Mouse (Mus musculus) right cerebral cortex, postnatal 36 days (tissue): ENCODE data around the gene Akap2.
"Not testable (repeated sequence)": the region's sequence is repeated elsewhere in the genome, so short reads cannot be mapped to it uniquely, and the experiment has no call there.

Source experiments
- DNase-seq, 2 experiments: peaks; one replicate each; pipeline ENCODE4 v3.0.0; 2022; ENCODE audit warnings: low spot score in 2 of 2, mixed read lengths in 1 of 2

Akap2 gene

GRCm38 (mm10) chr4:57862269-57862986 lies 145.0 kb downstream of the Akap2 start:
- no peak for DNase-seq

- DNase-seq = no peak
Measured at GRCm38 (mm10) chr4:57866088-57866487, 148.6 kb downstream of the Akap2 start.

GRCm38 (mm10) chr4:57866990-57867389 lies 149.5 kb downstream of the Akap2 start:
- no peak for DNase-seq

DNA sequence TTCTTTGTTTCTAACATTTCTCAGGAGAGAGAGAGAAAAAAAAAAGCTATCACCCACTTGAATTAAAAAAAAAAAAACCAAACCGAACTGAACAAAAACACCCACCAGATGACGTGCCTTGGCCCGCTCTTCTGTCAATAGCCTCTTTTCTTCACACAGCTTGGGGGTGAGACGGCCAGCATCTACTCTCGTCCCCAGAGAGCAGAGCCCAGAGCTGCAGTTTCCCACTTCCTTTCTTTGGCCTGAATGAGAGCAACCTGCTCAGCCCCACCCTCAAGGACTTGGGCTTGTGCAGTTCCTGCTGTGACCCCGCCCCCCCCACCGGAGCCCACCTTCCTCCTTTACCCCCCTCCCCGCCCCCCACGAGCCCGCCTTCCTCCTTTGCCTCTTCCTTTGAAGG lies 150.0 kb downstream of the Akap2 start:
- no peak for DNase-seq

- DNase-seq = no peak
Measured at GRCm38 (mm10) chr4:57879137-57879536, 161.7 kb downstream of the Akap2 start.

DNA sequence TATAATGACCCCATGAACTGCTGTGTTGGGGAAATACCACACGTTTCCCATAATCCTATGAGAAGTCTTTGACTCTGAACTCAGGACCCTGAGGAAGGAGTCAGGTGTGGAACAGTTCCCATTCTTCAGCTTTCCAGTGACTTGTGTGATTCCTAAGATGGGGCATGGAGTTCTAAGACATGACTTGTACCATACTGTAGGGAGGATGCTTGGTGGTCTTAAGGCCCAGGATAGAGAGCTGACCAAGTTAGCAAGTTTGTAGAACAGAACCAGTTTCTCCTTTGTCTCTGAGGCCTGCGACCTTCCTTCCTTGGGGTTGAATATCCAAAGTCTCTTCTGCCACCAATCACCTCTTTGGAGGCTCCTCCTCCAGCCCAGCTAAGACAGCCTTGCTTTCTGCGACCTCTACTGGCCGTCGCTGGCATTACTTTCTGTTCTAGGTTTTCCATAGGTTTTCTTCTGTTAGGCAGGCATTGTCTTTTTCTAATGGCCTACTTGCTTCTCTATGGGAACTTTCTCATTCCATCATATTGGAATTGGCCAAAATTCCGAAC lies 162.4 kb downstream of the Akap2 start:
- peak; percentile 53 to 55 for DNase-seq

DNA sequence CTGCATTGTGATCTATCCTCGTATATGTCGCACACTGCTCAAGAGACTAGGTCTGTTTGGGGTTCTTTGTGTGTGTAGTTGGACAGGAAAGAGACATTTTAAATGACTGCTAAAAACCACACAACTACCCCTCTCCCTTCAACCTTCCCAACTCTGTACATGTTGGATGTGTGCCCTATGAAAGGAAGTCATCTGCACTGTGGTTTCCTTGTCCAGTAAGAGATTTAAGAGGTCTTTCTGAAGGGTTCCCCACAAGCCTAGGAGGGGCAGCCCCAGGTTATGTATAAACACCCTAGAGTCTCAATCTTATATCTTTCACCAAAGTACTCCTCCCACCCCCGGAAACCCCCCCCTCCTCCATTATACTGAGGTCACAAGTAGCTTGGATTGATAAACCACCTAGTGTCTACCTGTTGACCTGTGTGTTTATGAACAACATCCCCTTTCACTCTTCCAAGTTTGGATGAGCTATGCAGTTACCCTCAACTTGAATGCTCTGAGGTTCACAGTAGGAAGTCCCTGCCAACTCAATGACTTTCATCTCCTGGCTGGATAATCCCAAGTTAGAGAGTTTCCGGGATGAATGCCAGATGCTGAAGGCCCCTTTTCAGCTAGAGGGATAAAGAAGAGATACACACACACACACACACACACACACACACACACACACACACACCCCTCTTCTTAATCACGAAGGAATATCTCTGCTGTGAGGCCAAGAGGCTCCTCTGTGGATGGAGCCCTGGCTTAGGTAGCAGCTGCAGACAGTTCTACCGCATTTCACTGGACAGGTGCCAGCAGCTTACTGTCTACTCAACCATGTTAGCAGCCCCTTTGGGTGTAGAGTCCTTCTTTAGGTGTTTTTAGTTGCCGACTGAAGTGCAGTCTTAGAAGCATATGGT lies 166.3 kb downstream of the Akap2 start:
- no peak for DNase-seq

DNA sequence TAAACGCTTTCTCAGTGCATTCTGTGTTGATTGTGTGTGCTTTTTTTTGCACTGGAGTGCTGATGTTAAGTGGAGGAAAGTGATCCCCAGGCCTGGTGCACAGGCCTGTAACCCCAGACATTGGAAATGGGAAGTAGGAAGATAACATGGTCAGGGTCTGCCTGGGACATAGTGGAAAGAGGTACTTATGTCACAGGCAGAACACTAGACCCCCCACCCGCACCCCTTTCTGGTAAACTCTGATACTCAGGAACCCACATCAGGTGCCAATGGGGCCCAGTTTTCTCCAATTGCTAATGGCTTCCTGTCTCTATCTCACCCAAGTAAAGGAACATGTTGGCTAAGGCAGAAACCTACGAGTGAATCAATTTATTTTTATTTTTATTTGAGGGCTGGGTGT lies 167.1 kb downstream of the Akap2 start:
- no peak for DNase-seq

- DNase-seq = no peak
Measured at GRCm38 (mm10) chr4:57885186-57885585, 167.7 kb downstream of the Akap2 start.

GRCm38 (mm10) chr4:57886066-57886887 lies 168.8 kb downstream of the Akap2 start:
- no peak for DNase-seq

DNA sequence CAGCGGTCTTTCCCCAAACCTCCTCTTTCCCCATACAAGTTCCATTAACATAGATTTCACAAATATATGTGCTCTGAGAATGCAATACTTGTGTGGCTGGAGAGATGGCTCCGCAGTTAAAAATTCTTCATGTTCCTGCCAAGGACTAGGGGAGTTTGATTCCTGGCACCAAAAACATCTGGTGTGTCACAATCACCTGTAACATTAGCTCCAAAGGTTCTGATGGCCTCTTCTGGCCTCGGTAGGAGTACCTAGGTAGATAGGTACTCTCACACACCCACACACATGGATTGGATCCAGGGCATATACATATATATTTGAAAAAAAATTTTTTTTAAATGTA lies 169.4 kb downstream of the Akap2 start:
- DNase-seq = no peak

GRCm38 (mm10) chr4:57888246-57888645 lies 170.8 kb downstream of the Akap2 start:
- no peak for DNase-seq

- DNase-seq = not testable (repeated sequence)
Measured at GRCm38 (mm10) chr4:57888978-57889377, 171.5 kb downstream of the Akap2 start.

DNA sequence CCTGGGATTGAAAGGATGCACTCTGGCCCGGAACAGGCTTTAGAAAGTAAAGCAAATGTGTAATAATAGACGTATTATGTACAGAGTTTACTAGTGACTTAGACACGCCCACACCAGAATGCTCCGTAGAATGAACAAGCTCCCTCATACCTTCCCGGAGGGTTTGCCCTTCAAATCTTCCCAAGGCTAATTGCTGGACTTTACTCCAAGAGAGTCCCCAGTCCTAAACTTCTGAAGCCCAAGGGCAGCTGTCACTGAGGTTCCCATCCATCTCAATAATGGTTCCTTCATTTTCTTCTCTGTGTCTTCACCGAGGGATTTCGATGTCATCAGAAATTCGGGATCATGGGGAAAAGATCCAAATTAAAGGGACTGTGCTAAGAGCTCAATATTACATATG lies 172.3 kb downstream of the Akap2 start:
- no peak for DNase-seq

DNA sequence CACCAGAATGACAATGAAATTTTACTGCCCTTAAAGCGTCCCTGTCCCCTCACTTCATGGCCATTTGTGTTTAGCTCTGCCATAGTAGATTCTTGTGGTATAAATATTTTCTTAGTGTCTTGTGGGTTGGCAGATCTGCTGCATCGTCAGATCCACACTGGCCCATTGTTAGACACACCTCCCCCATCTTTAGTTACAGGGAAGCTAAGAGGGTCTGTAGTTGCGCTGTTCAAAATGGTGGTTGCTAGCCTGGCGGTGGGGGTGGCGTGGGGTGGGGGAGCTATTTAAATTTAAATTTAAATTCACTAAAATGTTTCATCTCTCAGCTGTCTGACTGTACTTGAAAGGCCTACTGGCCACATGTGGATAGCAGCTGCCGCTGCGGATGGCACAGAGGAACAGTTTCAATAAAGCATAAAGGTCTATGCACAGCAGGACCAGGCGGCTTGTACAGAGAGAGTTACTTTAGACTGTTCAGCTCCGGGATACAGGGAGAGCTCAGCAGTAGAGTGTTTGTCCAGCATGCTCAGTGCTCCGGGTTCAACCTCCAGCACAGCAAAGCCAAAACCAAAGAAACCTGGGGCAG lies 174.6 kb downstream of the Akap2 start:
- DNase-seq = no peak

GRCm38 (mm10) chr4:57895140-57895539 lies 177.7 kb downstream of the Akap2 start:
- no peak for DNase-seq

GRCm38 (mm10) chr4:57895902-57896301 lies 178.4 kb downstream of the Akap2 start:
- no peak for DNase-seq

DNA sequence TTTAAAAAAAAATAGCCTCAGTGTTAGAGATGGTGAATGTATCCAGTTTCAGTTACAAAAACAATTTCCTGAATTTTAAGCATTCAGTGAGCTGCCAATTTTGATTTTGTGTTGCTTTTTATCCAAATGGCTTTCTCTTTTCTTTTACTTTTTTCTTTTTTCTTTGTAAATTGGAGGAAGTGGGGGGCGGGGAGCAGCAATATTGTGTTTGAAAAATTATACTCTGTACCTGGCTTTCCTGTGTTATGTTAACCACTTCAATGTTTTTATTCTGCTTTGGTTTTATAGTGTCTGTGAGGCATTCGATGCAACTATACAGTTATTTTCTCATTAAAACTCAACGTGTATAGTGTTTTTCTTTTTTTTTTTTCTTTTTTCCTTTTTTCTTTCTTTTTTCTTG lies 179.2 kb downstream of the Akap2 start:
- no peak for DNase-seq

GRCm38 (mm10) chr4:57901210-57901609 lies 183.8 kb downstream of the Akap2 start:
- DNase-seq = no peak

DNA sequence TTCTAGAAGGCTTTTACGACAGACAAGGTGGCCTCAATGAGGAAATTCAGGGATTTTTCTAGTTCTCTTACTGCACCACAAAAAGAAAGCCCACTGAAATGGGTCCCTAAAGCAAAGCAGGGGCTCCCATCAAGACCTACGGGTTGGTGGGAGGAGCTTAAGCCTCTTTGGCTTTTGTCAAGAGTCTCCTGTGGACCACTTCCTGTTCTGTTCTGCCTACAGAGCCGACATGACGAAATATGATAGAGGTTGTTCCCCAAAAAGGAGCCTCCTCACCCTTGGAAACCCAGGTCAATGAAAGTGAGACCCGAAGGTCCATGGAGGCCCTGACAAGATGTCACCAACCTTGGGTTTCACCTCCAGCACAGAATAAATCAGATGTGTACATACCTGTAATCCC lies 185.2 kb downstream of the Akap2 start:
- no peak for DNase-seq

- peak; percentile 27 to 30 for DNase-seq
Measured at GRCm38 (mm10) chr4:57904211-57904610, 186.8 kb downstream of the Akap2 start.

- no peak for DNase-seq
Measured at GRCm38 (mm10) chr4:57904638-57905037, 187.2 kb downstream of the Akap2 start.
